Mouse (Mus musculus): ENCODE measurements around the gene Moap1. TPM values are rescaled to one million over a fixed set of nuclear protein-coding genes. Genes with fewer than 3 reads are reported as not detected.

Moap1 gene
- polyA plus RNA-seq, 1 experiment from 2014 or later: 60.2 TPM

GRCm38 (mm10) chr12:102771601-102772000 lies 28.1 kb upstream of the Moap1 start:
- Histone ChIP-seq H3K4me3 (replicated peaks; ENCODE audit: low read length) (no peak overlapping the region), H3K4me1 (replicated peaks; ENCODE audit: control insufficient read depth, insufficient read depth, low read length) (no peaks in the 10 kb centered on the region), H3K4me2 (ENCODE audit: low read length) (no peak overlapping the region), H3K27me3 (replicated peaks; ENCODE audit: control insufficient read depth, insufficient read depth, low read length) (no peaks in the 10 kb centered on the region), H3K9me3 (ENCODE audit: control insufficient read depth, low read length) (peaks cover 3% of the 10 kb centered on the region; the same call in 1 of the 2 replicates), H3K9ac (replicated peaks; ENCODE audit: low read depth, low read length) (no peak overlapping the region), H3K36me3 (ENCODE audit: control insufficient read depth, insufficient read depth) (peaks cover 47% of the 10 kb centered on the region), H3K27ac (ENCODE audit: low read length) (no peak overlapping the region)
- 98% methylated on average over 8 of the region's 8 CpGs for WGBS
- ATAC-seq: no peak

GRCm38 (mm10) chr12:102769000-102769399 lies 25.5 kb upstream of the Moap1 start:
- H3K4me1 ChIP-seq (replicated peaks; ENCODE audit: control insufficient read depth, insufficient read depth, low read length): no peaks in the 10 kb centered on the region
- H3K4me2 ChIP-seq (ENCODE audit: low read length): no peak overlapping the region
- WGBS: 95% methylated on average over 4 of the region's 4 CpGs
- H3K9me3 ChIP-seq (ENCODE audit: control insufficient read depth, low read length): peaks cover 3% of the 10 kb centered on the region; the same call in 1 of the 2 replicates
- H3K4me3 ChIP-seq (replicated peaks; ENCODE audit: low read length): no peak overlapping the region
- H3K27ac ChIP-seq (ENCODE audit: low read length): no peak overlapping the region
- H3K27me3 ChIP-seq (replicated peaks; ENCODE audit: control insufficient read depth, insufficient read depth, low read length): no peaks in the 10 kb centered on the region
- H3K36me3 ChIP-seq (ENCODE audit: control insufficient read depth, insufficient read depth): peaks cover 47% of the 10 kb centered on the region
- ATAC-seq: no peak
- no peak overlapping the region for H3K9ac ChIP-seq (replicated peaks; ENCODE audit: low read depth, low read length)

GRCm38 (mm10) chr12:102763696-102764095 lies 20.2 kb upstream of the Moap1 start:
- H3K36me3 ChIP-seq (ENCODE audit: control insufficient read depth, insufficient read depth): peaks cover 27% of the 10 kb centered on the region
- ATAC-seq: no peak

GRCm38 (mm10) chr12:102761668-102762067 lies 18.2 kb upstream of the Moap1 start:
- H3K4me1 ChIP-seq (replicated peaks; ENCODE audit: control insufficient read depth, insufficient read depth, low read length): peaks cover 17% of the 10 kb centered on the region
- 90% methylated on average over 3 of the region's 3 CpGs for WGBS

More at GRCm38 (mm10) chr12:102763696-102764095, 20.2 kb upstream of the Moap1 start:
- H3K9ac ChIP-seq (replicated peaks; ENCODE audit: low read depth, low read length): no peak overlapping the region
- H3K4me2 ChIP-seq (ENCODE audit: low read length): no peak overlapping the region
- H3K4me1 ChIP-seq (replicated peaks; ENCODE audit: control insufficient read depth, insufficient read depth, low read length): peaks cover 10% of the 10 kb centered on the region
- H3K4me3 ChIP-seq (replicated peaks; ENCODE audit: low read length): no peak overlapping the region
- H3K27ac ChIP-seq (ENCODE audit: low read length): no peak overlapping the region
- H3K9me3 ChIP-seq (ENCODE audit: control insufficient read depth, low read length): no peaks in the 10 kb centered on the region
- no peaks in the 10 kb centered on the region for H3K27me3 ChIP-seq (replicated peaks; ENCODE audit: control insufficient read depth, insufficient read depth, low read length)

GRCm38 (mm10) chr12:102758936-102759335 lies 15.5 kb upstream of the Moap1 start:
- no peak for ATAC-seq

More at GRCm38 (mm10) chr12:102761668-102762067, 18.2 kb upstream of the Moap1 start:
- no peak for ATAC-seq
- Histone ChIP-seq H3K9me3 (ENCODE audit: control insufficient read depth, low read length) (no peaks in the 10 kb centered on the region), H3K4me3 (replicated peaks; ENCODE audit: low read length) (no peak overlapping the region), H3K4me2 (ENCODE audit: low read length) (no peak overlapping the region), H3K36me3 (ENCODE audit: control insufficient read depth, insufficient read depth) (peaks cover 21% of the 10 kb centered on the region), H3K27ac (ENCODE audit: low read length) (no peak overlapping the region), H3K9ac (replicated peaks; ENCODE audit: low read depth, low read length) (no peak overlapping the region), H3K27me3 (replicated peaks; ENCODE audit: control insufficient read depth, insufficient read depth, low read length) (no peaks in the 10 kb centered on the region)

GRCm38 (mm10) chr12:102758403-102758756 lies 14.9 kb upstream of the Moap1 start, which contains the start of gene Gm20604:
Gene Gm20604 (minus strand): TSS chr12:102758672.
- H3K4me2 ChIP-seq (ENCODE audit: low read length): peak within 1 kb of the TSS; percentile 98

More at GRCm38 (mm10) chr12:102758936-102759335, 15.5 kb upstream of the Moap1 start:
- peak overlapping the region; percentile 98 for H3K4me2 ChIP-seq (ENCODE audit: low read length)
- peaks cover 27% of the 10 kb centered on the region for H3K4me1 ChIP-seq (replicated peaks; ENCODE audit: control insufficient read depth, insufficient read depth, low read length)
- H3K36me3 ChIP-seq (ENCODE audit: control insufficient read depth, insufficient read depth): peaks cover 8% of the 10 kb centered on the region
- peak overlapping the region; percentile 80 for H3K9ac ChIP-seq (replicated peaks; ENCODE audit: low read depth, low read length)
- no peaks in the 10 kb centered on the region for H3K9me3 ChIP-seq (ENCODE audit: control insufficient read depth, low read length)
- peak overlapping the region; percentile 91 for H3K4me3 ChIP-seq (replicated peaks; ENCODE audit: low read length)
- H3K27me3 ChIP-seq (replicated peaks; ENCODE audit: control insufficient read depth, insufficient read depth, low read length): no peaks in the 10 kb centered on the region
- H3K27ac ChIP-seq (ENCODE audit: low read length): no peak overlapping the region
- WGBS: 1% methylated on average over 5 of the region's 5 CpGs

GRCm38 (mm10) chr12:102757689-102758402 lies 14.4 kb upstream of the Moap1 start, which contains the start of the genes Gm28051, Gon7 and Ubr7:
Gene Gm28051 (minus strand): TSS chr12:102757765.
Gene Gon7 (minus strand): TSS chr12:102757803.
Gene Ubr7 (plus strand): TSS chr12:102757967.
- Histone ChIP-seq H3K27ac (ENCODE audit: low read length) (peak within 1 kb of the TSS; percentile 89), H3K4me1 (replicated peaks; ENCODE audit: control insufficient read depth, insufficient read depth, low read length) (peaks cover 27% of the 10 kb centered on the region), H3K9ac (replicated peaks; ENCODE audit: low read depth, low read length) (peak within 1 kb of the TSS; percentile 80), H3K4me2 (ENCODE audit: low read length) (peak within 1 kb of the TSS; percentile 98), H3K36me3 (ENCODE audit: control insufficient read depth, insufficient read depth) (peaks cover 5% of the 10 kb centered on the region; the same call in 1 of the 2 replicates), H3K4me3 (replicated peaks; ENCODE audit: low read length) (peak within 1 kb of the TSS; percentile 91), H3K9me3 (ENCODE audit: control insufficient read depth, low read length) (no peaks in the 10 kb centered on the region), H3K27me3 (replicated peaks; ENCODE audit: control insufficient read depth, insufficient read depth, low read length) (no peaks in the 10 kb centered on the region)
- WGBS: under 1% methylated on average over 69 of the region's 73 CpGs
- peak; percentile 98 for ATAC-seq

More at GRCm38 (mm10) chr12:102758403-102758756, 14.9 kb upstream of the Moap1 start, which contains the start of gene Gm20604:
- no peaks in the 10 kb centered on the region for H3K9me3 ChIP-seq (ENCODE audit: control insufficient read depth, low read length)
- H3K36me3 ChIP-seq (ENCODE audit: control insufficient read depth, insufficient read depth): peaks cover 5% of the 10 kb centered on the region; the same call in 1 of the 2 replicates
- WGBS: 0% methylated on average over 10 of the region's 10 CpGs
- H3K4me3 ChIP-seq (replicated peaks; ENCODE audit: low read length): peak within 1 kb of the TSS; percentile 91
- H3K27ac ChIP-seq (ENCODE audit: low read length): peak within 1 kb of the TSS; percentile 89
- no peak for ATAC-seq
- peak within 1 kb of the TSS; percentile 80 for H3K9ac ChIP-seq (replicated peaks; ENCODE audit: low read depth, low read length)
- peaks cover 27% of the 10 kb centered on the region for H3K4me1 ChIP-seq (replicated peaks; ENCODE audit: control insufficient read depth, insufficient read depth, low read length)
- no peaks in the 10 kb centered on the region for H3K27me3 ChIP-seq (replicated peaks; ENCODE audit: control insufficient read depth, insufficient read depth, low read length)

GRCm38 (mm10) chr12:102757055-102757688 lies 13.7 kb upstream of the Moap1 start:
- no peak; the same call in 1 of the 2 replicates for ATAC-seq
- H3K36me3 ChIP-seq (ENCODE audit: control insufficient read depth, insufficient read depth): 0 out of 2 replicates have a peak, but pooled peaks cover under 1% of the 10 kb centered on the region
- no peaks in the 10 kb centered on the region for H3K27me3 ChIP-seq (replicated peaks; ENCODE audit: control insufficient read depth, insufficient read depth, low read length)
- no peaks in the 10 kb centered on the region for H3K9me3 ChIP-seq (ENCODE audit: control insufficient read depth, low read length)
- peaks cover 27% of the 10 kb centered on the region for H3K4me1 ChIP-seq (replicated peaks; ENCODE audit: control insufficient read depth, insufficient read depth, low read length)
- H3K27ac ChIP-seq (ENCODE audit: low read length): peak overlapping the region; percentile 89
- peak overlapping the region; percentile 91 for H3K4me3 ChIP-seq (replicated peaks; ENCODE audit: low read length)
- H3K4me2 ChIP-seq (ENCODE audit: low read length): peak overlapping the region; percentile 78
- 1% methylated on average over 46 of the region's 46 CpGs for WGBS
- peak overlapping the region; percentile 74 for H3K9ac ChIP-seq (replicated peaks; ENCODE audit: low read depth, low read length)

GRCm38 (mm10) chr12:102756304-102756703 lies 12.8 kb upstream of the Moap1 start:
- WGBS: 85% methylated on average over 7 of the region's 7 CpGs
- H3K27ac ChIP-seq (ENCODE audit: low read length): no peak overlapping the region
- H3K9ac ChIP-seq (replicated peaks; ENCODE audit: low read depth, low read length): no peak overlapping the region

More at GRCm38 (mm10) chr12:102756304-102756703, 12.8 kb upstream of the Moap1 start:
- Histone ChIP-seq H3K36me3 (ENCODE audit: control insufficient read depth, insufficient read depth) (no peaks in the 10 kb centered on the region), H3K4me3 (replicated peaks; ENCODE audit: low read length) (peak overlapping the region; percentile 91), H3K9me3 (ENCODE audit: control insufficient read depth, low read length) (no peaks in the 10 kb centered on the region), H3K4me2 (ENCODE audit: low read length) (peak overlapping the region; percentile 78), H3K27me3 (replicated peaks; ENCODE audit: control insufficient read depth, insufficient read depth, low read length) (no peaks in the 10 kb centered on the region), H3K4me1 (replicated peaks; ENCODE audit: control insufficient read depth, insufficient read depth, low read length) (peaks cover 27% of the 10 kb centered on the region)
- ATAC-seq: no peak

Data from forebrain, embryonic 16.5 days (tissue).